Comparison of ENCODE assay signal across 11 mouse cellular contexts in genomic region chr4:103702137-103702536, GRCm38 (mm10).
DNase-seq lines count a peak whose midpoint lies in the region; ATAC-seq and TF ChIP-seq lines count a peak whose summit lies in the region.
"Had no signal": no experiment of that assay in that cellular context is flagged by ENCODE, and none has a peak within 500 bp of the region (broad histone marks: within the 10 kb centered on the region; RNA-seq: fewer than 3 reads in every experiment).

No protein-coding gene starts in this region.

- H3K4me1 ChIP-seq in forebrain, postnatal 0 days (ENCODE audit: insufficient read depth): peaks cover 17% of the 10 kb centered on the region; the same call in 1 of the 2 replicates
- peaks cover 15% of the 10 kb centered on the region for H3K4me1 ChIP-seq in forebrain, embryonic 16.5 days (replicated peaks; ENCODE audit: control insufficient read depth, insufficient read depth, low read length)
- peaks cover 29% of the 10 kb centered on the region for H3K4me1 ChIP-seq in forebrain, embryonic 10.5 days
- H3K4me1 ChIP-seq: intestine, embryonic 15.5 days; limb, embryonic 15.5 days had no signal

- no peaks in the 10 kb centered on the region for H3K36me3 ChIP-seq in forebrain, postnatal 0 days (ENCODE audit: insufficient read depth)
- no peaks in the 10 kb centered on the region for H3K36me3 ChIP-seq in forebrain, embryonic 16.5 days (ENCODE audit: control insufficient read depth, insufficient read depth)
- no peaks in the 10 kb centered on the region for H3K36me3 ChIP-seq in forebrain, embryonic 10.5 days (replicated peaks)
- H3K36me3 ChIP-seq: intestine, embryonic 15.5 days; limb, embryonic 15.5 days had no signal

- H3K9ac ChIP-seq in forebrain, postnatal 0 days: no peak overlapping the region
- no peak overlapping the region for H3K9ac ChIP-seq in forebrain, embryonic 16.5 days (replicated peaks; ENCODE audit: low read depth, low read length)
- H3K9ac ChIP-seq: intestine, embryonic 15.5 days; limb, embryonic 15.5 days had no signal

- H3K9me3 ChIP-seq in forebrain, postnatal 0 days (ENCODE audit: low read length): no peaks in the 10 kb centered on the region
- H3K9me3 ChIP-seq in forebrain, embryonic 16.5 days (ENCODE audit: control insufficient read depth, low read length): no peaks in the 10 kb centered on the region
- H3K9me3 ChIP-seq in forebrain, embryonic 10.5 days: no peaks in the 10 kb centered on the region
- H3K9me3 ChIP-seq: intestine, embryonic 15.5 days; limb, embryonic 15.5 days had no signal

- WGBS in forebrain, postnatal 0 days: 69% methylated on average over 3 of the region's 3 CpGs
- WGBS in forebrain, embryonic 16.5 days: 70% methylated on average over 3 of the region's 3 CpGs
- 65% methylated on average over 3 of the region's 3 CpGs for WGBS in forebrain, embryonic 10.5 days

- H3K4me3 ChIP-seq in forebrain, postnatal 0 days (ENCODE audit: low read depth, low read length): no peak overlapping the region
- no peak overlapping the region for H3K4me3 ChIP-seq in forebrain, embryonic 16.5 days (replicated peaks; ENCODE audit: low read length)
- no peak overlapping the region for H3K4me3 ChIP-seq in layer of hippocampus, adult 2 months
- no peak overlapping the region for H3K4me3 ChIP-seq in forebrain, embryonic 10.5 days
- H3K4me3 ChIP-seq: intestine, embryonic 15.5 days; limb, embryonic 15.5 days had no signal

- no peaks in the 10 kb centered on the region for H3K27me3 ChIP-seq in forebrain, postnatal 0 days (ENCODE audit: insufficient read depth, low read length)
- H3K27me3 ChIP-seq in forebrain, embryonic 16.5 days (replicated peaks; ENCODE audit: control insufficient read depth, insufficient read depth, low read length): no peaks in the 10 kb centered on the region
- no peaks in the 10 kb centered on the region for H3K27me3 ChIP-seq in forebrain, embryonic 10.5 days (ENCODE audit: poor library complexity, severe bottlenecking)
- H3K27me3 ChIP-seq: limb, embryonic 15.5 days had no signal

- ATAC-seq in forebrain, postnatal 0 days: no peak
- no peak for ATAC-seq in forebrain, embryonic 16.5 days
- peak; percentile 39 to 42; a peak in 2 of 4 replicates for ATAC-seq in hematopoietic stem cell, adult 5-6 weeks (replicated peaks in 1 of 2; ENCODE audit: insufficient read depth in 1 of 2, low FRiP score in 2 of 2, low TSS enrichment in 1 of 2, low read depth in 1 of 2, poor library complexity in 2 of 2, severe bottlenecking in 2 of 2)
- ATAC-seq: intestine, embryonic 15.5 days had no signal

- peak; percentile 52 for TF ChIP-seq CTCF in forebrain, postnatal 0 days (IDR thresholded peaks at IDR 0.05; ENCODE audit: low read depth)
- TF ChIP-seq CTCF in layer of hippocampus, adult 2 months (conservative IDR thresholded peaks at IDR 0.05): peak; percentile 78

- no peak overlapping the region for H3K4me2 ChIP-seq in forebrain, postnatal 0 days (ENCODE audit: low read depth)
- no peak overlapping the region for H3K4me2 ChIP-seq in forebrain, embryonic 16.5 days (ENCODE audit: low read length)
- H3K4me2 ChIP-seq: intestine, embryonic 15.5 days; limb, embryonic 15.5 days had no signal

- H3K27ac ChIP-seq in forebrain, postnatal 0 days (ENCODE audit: low read depth, low read length): no peak overlapping the region
- no peak overlapping the region for H3K27ac ChIP-seq in forebrain, embryonic 16.5 days (ENCODE audit: low read length)
- peak overlapping the region; percentile 68; the same call in 1 of the 2 replicates for H3K27ac ChIP-seq in layer of hippocampus, adult 2 months
- no peak overlapping the region for H3K27ac ChIP-seq in forebrain, embryonic 10.5 days
- H3K27ac ChIP-seq: intestine, embryonic 15.5 days; limb, embryonic 15.5 days had no signal

- DNase-seq in forebrain, postnatal 0 days: no peak
- DNase-seq in layer of hippocampus, adult 2 months (ENCODE audit: low spot score in 2 of 2): no peak
- DNase-seq in layer of hippocampus, adult 8-10 months (ENCODE audit: low spot score in 2 of 2): no peak
- peak; percentile 15 to 42 for DNase-seq in adrenal gland, postnatal 36 days
- DNase-seq in right cerebral cortex, postnatal 4 days: no peak
- DNase-seq in forebrain, embryonic 10.5 days (ENCODE audit: extremely low spot score, low spot score): no peak
- DNase-seq: thymus, postnatal 14 days had no signal

Comparison
In these comparisons a context has a peak if more than half of its experiments do, and no peak if none do; other contexts are left out.
1. ATAC-seq: peak in hematopoietic stem cell, adult 5-6 weeks (2 of 2); none in forebrain, postnatal 0 days (single experiment) and forebrain, embryonic 16.5 days (single experiment).
2. DNase-seq: peak in adrenal gland, postnatal 36 days (2 of 2); none in forebrain, postnatal 0 days (single experiment), layer of hippocampus, adult 2 months (0 of 2), layer of hippocampus, adult 8-10 months (0 of 2), right cerebral cortex, postnatal 4 days (single experiment) and forebrain, embryonic 10.5 days (single experiment).